Mouse (Mus musculus): Measurements from ENCODE around the gene Creg2. TPM values are rescaled to one million over a fixed set of nuclear protein-coding genes. Genes with fewer than 3 reads are reported as not detected.

Gene Creg2
- polyA plus RNA-seq, 1 experiment = not detected

DNA sequence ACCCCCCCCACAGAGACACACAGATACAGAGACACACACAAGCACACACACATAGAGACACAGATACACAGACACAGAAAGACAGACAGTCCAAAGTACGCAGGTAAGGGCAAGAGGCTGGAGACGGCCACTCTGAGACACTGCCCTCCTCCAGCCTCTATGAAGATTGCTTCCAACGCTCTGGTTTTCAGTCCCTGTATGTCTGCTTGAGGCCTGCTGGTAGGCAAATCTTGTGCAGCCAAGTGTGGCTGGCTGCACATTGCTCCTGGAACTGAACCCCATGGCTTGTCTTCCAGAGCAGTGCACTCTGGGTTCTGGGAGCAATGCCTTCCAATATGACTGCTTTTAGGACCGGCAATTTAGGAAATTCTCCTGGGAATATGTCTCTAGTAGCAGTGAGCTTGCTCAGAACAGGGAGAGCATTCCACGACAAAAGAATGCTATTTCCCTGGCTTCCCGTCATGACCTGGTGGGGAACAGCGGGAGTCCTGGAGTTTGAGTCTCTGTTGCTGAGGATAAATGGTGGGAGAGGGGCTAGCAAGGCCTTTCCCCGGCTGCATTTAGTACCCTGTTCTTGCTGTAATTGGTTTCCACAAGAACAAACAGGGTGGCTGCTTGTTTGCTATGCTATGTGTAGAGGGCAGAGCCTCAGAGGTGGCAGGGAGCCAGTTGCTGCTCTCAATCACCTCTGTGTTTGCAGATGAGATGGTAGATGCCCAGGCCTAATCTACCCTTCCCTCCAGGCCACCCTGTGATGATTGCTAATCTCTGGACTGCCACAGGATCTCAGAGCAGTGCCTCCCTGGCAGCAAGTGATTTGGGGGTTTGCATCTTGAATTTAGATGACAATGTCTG lies 5.1 kb downstream of the Creg2 start:
- peaks cover 12% of the 10 kb centered on the region for H3K27me3 ChIP-seq (ENCODE audit: control insufficient read depth, insufficient read depth, insufficient read length)
- TF ChIP-seq CEBPB (IDR thresholded peaks at IDR 0.05; ENCODE audit: insufficient read depth, poor library complexity, severe bottlenecking) (no peak), E2F4 (IDR thresholded peaks at IDR 0.05; ENCODE audit: insufficient read depth) (no peak), REST (IDR thresholded peaks at IDR 0.05; ENCODE audit: insufficient read depth, insufficient read length) (no peak), SRF (IDR thresholded peaks at IDR 0.05; ENCODE audit: control insufficient read depth, insufficient read length, low read depth) (no peak), MYOD1 (IDR thresholded peaks at IDR 0.05; ENCODE audit: control insufficient read depth in 1 of 3, insufficient read length in 2 of 3, low read depth in 2 of 3) (no peak), MYOG (IDR thresholded peaks at IDR 0.05; ENCODE audit: control insufficient read depth in 1 of 3, insufficient read depth in 1 of 3, insufficient read length in 2 of 3, low read depth in 2 of 3) (no peak), TCF12 (IDR thresholded peaks at IDR 0.05; ENCODE audit: insufficient read depth, poor library complexity, severe bottlenecking) (no peak), USF1 (IDR thresholded peaks at IDR 0.05; ENCODE audit: low read depth) (no peak), MAX (IDR thresholded peaks at IDR 0.05; ENCODE audit: low read depth) (no peak), POLR2A (IDR thresholded peaks at IDR 0.05; ENCODE audit: insufficient read length, low read depth) (no peak), POLR2AphosphoS2 (IDR thresholded peaks at IDR 0.05; ENCODE audit: insufficient read length, low read depth) (no peak), TCF3 (IDR thresholded peaks at IDR 0.05; ENCODE audit: insufficient read length, low read depth) (no peak)
- H3K4me3 ChIP-seq = no peak overlapping the region
- H3K79me2 ChIP-seq (ENCODE audit: control insufficient read depth, insufficient read depth) = no peaks in the 10 kb centered on the region
- no peaks in the 10 kb centered on the region for H3K36me3 ChIP-seq (ENCODE audit: control insufficient read depth, insufficient read depth)
- no peak overlapping the region for H3ac ChIP-seq (ENCODE audit: control insufficient read depth, insufficient read length)
- no peak overlapping the region for H3K4me2 ChIP-seq (ENCODE audit: low read depth)

GRCm38 (mm10) chr1:39644333-39644732 lies 6.9 kb downstream of the Creg2 start:
- H3K36me3 ChIP-seq (ENCODE audit: control insufficient read depth, insufficient read depth) = no peaks in the 10 kb centered on the region
- H3ac ChIP-seq (ENCODE audit: control insufficient read depth, insufficient read length) = no peak overlapping the region
- no peaks in the 10 kb centered on the region for H3K79me2 ChIP-seq (ENCODE audit: control insufficient read depth, insufficient read depth)
- H3K27me3 ChIP-seq (ENCODE audit: control insufficient read depth, insufficient read depth, insufficient read length) = no peaks in the 10 kb centered on the region
- H3K4me2 ChIP-seq (ENCODE audit: low read depth) = no peak overlapping the region
- H3K4me3 ChIP-seq = no peak overlapping the region
- TF ChIP-seq USF1 (IDR thresholded peaks at IDR 0.05; ENCODE audit: low read depth) = no peak
- no peak for TF ChIP-seq REST (IDR thresholded peaks at IDR 0.05; ENCODE audit: insufficient read depth, insufficient read length)
- TF ChIP-seq TCF12 (IDR thresholded peaks at IDR 0.05; ENCODE audit: insufficient read depth, poor library complexity, severe bottlenecking) = no peak
- no peak for TF ChIP-seq MYOG (IDR thresholded peaks at IDR 0.05; ENCODE audit: control insufficient read depth in 1 of 3, insufficient read depth in 1 of 3, insufficient read length in 2 of 3, low read depth in 2 of 3)
- no peak for TF ChIP-seq MAX (IDR thresholded peaks at IDR 0.05; ENCODE audit: low read depth)
- TF ChIP-seq MYOD1 (IDR thresholded peaks at IDR 0.05; ENCODE audit: control insufficient read depth in 1 of 3, insufficient read length in 2 of 3, low read depth in 2 of 3) = no peak
- no peak for TF ChIP-seq SRF (IDR thresholded peaks at IDR 0.05; ENCODE audit: control insufficient read depth, insufficient read length, low read depth)
- no peak for TF ChIP-seq CEBPB (IDR thresholded peaks at IDR 0.05; ENCODE audit: insufficient read depth, poor library complexity, severe bottlenecking)
- TF ChIP-seq POLR2AphosphoS2 (IDR thresholded peaks at IDR 0.05; ENCODE audit: insufficient read length, low read depth) = no peak
- no peak for TF ChIP-seq E2F4 (IDR thresholded peaks at IDR 0.05; ENCODE audit: insufficient read depth)
- TF ChIP-seq POLR2A (IDR thresholded peaks at IDR 0.05; ENCODE audit: insufficient read length, low read depth) = no peak
- no peak for TF ChIP-seq TCF3 (IDR thresholded peaks at IDR 0.05; ENCODE audit: insufficient read length, low read depth)

DNA sequence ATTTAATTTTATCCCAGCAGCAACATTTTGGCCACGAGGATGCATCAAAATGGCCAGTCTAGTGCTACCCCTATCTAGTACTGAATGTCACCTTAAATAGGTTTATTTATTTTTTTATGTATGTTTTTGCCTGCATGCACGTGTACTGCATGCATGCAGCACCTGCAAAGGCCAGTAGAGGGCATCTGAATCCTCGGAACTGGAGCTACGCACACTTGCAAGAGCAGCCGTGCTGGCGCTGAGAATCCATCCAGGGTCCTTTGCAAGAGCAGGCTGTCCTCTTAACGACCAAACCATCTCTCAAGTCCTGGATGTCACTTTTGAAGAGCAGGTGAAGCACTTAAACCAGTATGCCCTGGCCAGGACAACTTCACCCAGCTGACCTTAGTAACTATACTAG lies 9.6 kb downstream of the Creg2 start:
- H3K4me3 ChIP-seq = no peak overlapping the region
- no peak for TF ChIP-seq SRF (IDR thresholded peaks at IDR 0.05; ENCODE audit: control insufficient read depth, insufficient read length, low read depth)
- TF ChIP-seq MYOG (IDR thresholded peaks at IDR 0.05; ENCODE audit: control insufficient read depth in 1 of 3, insufficient read depth in 1 of 3, insufficient read length in 2 of 3, low read depth in 2 of 3) = no peak
- TF ChIP-seq REST (IDR thresholded peaks at IDR 0.05; ENCODE audit: insufficient read depth, insufficient read length) = no peak
- no peak for TF ChIP-seq USF1 (IDR thresholded peaks at IDR 0.05; ENCODE audit: low read depth)
- TF ChIP-seq POLR2AphosphoS2 (IDR thresholded peaks at IDR 0.05; ENCODE audit: insufficient read length, low read depth) = no peak
- TF ChIP-seq TCF12 (IDR thresholded peaks at IDR 0.05; ENCODE audit: insufficient read depth, poor library complexity, severe bottlenecking) = no peak
- no peak for TF ChIP-seq MYOD1 (IDR thresholded peaks at IDR 0.05; ENCODE audit: control insufficient read depth in 1 of 3, insufficient read length in 2 of 3, low read depth in 2 of 3)
- no peak for TF ChIP-seq POLR2A (IDR thresholded peaks at IDR 0.05; ENCODE audit: insufficient read length, low read depth)
- no peak for TF ChIP-seq E2F4 (IDR thresholded peaks at IDR 0.05; ENCODE audit: insufficient read depth)
- TF ChIP-seq CEBPB (IDR thresholded peaks at IDR 0.05; ENCODE audit: insufficient read depth, poor library complexity, severe bottlenecking) = no peak
- no peak for TF ChIP-seq MAX (IDR thresholded peaks at IDR 0.05; ENCODE audit: low read depth)
- TF ChIP-seq TCF3 (IDR thresholded peaks at IDR 0.05; ENCODE audit: insufficient read length, low read depth) = no peak
- H3K36me3 ChIP-seq (ENCODE audit: control insufficient read depth, insufficient read depth) = no peaks in the 10 kb centered on the region
- H3ac ChIP-seq (ENCODE audit: control insufficient read depth, insufficient read length) = no peak overlapping the region
- no peak overlapping the region for H3K4me2 ChIP-seq (ENCODE audit: low read depth)
- no peaks in the 10 kb centered on the region for H3K79me2 ChIP-seq (ENCODE audit: control insufficient read depth, insufficient read depth)
- H3K27me3 ChIP-seq (ENCODE audit: control insufficient read depth, insufficient read depth, insufficient read length) = no peaks in the 10 kb centered on the region

DNA sequence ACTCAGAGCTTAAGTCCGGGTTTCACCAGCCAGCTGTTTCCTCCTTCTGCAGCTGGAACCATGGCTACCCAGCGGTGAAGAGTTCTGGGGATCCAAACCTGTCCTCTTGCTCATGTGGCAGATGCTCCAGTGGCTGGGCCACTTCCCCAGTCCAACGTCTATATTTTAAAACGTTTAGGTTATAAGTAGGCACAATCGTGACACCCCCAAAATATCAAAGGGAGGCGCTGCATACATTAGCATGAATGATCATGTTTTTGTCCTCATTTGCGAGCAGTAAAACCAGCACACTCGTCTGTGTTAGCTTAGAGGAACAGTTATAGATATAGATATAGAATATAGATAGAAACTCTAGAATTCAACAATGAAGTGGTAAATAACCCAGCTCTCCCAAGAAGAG lies 14.1 kb downstream of the Creg2 start:
- TF ChIP-seq POLR2AphosphoS2 (IDR thresholded peaks at IDR 0.05; ENCODE audit: insufficient read length, low read depth) (no peak), E2F4 (IDR thresholded peaks at IDR 0.05; ENCODE audit: insufficient read depth) (no peak), TCF3 (IDR thresholded peaks at IDR 0.05; ENCODE audit: insufficient read length, low read depth) (no peak), MYOD1 (IDR thresholded peaks at IDR 0.05; ENCODE audit: control insufficient read depth in 1 of 3, insufficient read length in 2 of 3, low read depth in 2 of 3) (no peak), MAX (IDR thresholded peaks at IDR 0.05; ENCODE audit: low read depth) (no peak)
- H3ac ChIP-seq (ENCODE audit: control insufficient read depth, insufficient read length) = no peak overlapping the region

More for the DNA sequence above, 14.1 kb downstream of the Creg2 start:
- Histone ChIP-seq H3K79me2 (ENCODE audit: control insufficient read depth, insufficient read depth) (no peaks in the 10 kb centered on the region), H3K27me3 (ENCODE audit: control insufficient read depth, insufficient read depth, insufficient read length) (no peaks in the 10 kb centered on the region), H3K4me3 (no peak overlapping the region), H3K4me2 (ENCODE audit: low read depth) (no peak overlapping the region), H3K36me3 (ENCODE audit: control insufficient read depth, insufficient read depth) (no peaks in the 10 kb centered on the region)
